Mouse (Mus musculus) heart, embryonic 15.5 days (tissue): ENCODE measurements at regions not wholly inside any gene's neighbourhood (a gene's known extent, or its start where the extent isn't known, plus 50 kb on each side); places are given as distances from the start of the nearest gene placed in this dataset.
"Not testable (repeated sequence)": the region's sequence is repeated elsewhere in the genome, so short reads cannot be mapped to it uniquely, and the experiment has no call there.

Source experiments
- ATAC-seq: fragments of 200-750 bp; cut with Nextera tagmentation; replicated peaks from 2 replicates; pipeline ENCODE4 v1.8.0; 2017; ENCODE audit warnings: low read depth, moderate TSS enrichment; ENCODE audit not compliant: insufficient number of reproducible peaks, insufficient read depth, low FRiP score
- H3K27ac ChIP-seq: fragments of 300-500 bp; sonication (generic); 2 replicates; pipeline ENCODE4 v1.5.1; 2015; ENCODE audit warnings: mild to moderate bottlenecking, inconsistent platforms
- H3K27me3 ChIP-seq: fragments of 300-500 bp; sonication (generic); 2 replicates; pipeline ENCODE4 v1.6.1; 2015; ENCODE audit warnings: inconsistent platforms
- H3K36me3 ChIP-seq: fragments of 300-500 bp; sonication (generic); 2 replicates; pipeline ENCODE4 v1.6.1; 2015; ENCODE audit warnings: mild to moderate bottlenecking, inconsistent platforms
- H3K4me1 ChIP-seq: fragments of 300-500 bp; sonication (generic); replicated peaks from 2 replicates; pipeline ENCODE4 v1.6.1; 2015; ENCODE audit warnings: inconsistent platforms
- H3K4me2 ChIP-seq: fragments of 300-500 bp; sonication (generic); 2 replicates; pipeline ENCODE4 v1.6.1; 2015; ENCODE audit warnings: inconsistent platforms, mild to moderate bottlenecking, moderate library complexity
- H3K4me3 ChIP-seq: fragments of 300-500 bp; sonication (generic); 2 replicates; pipeline ENCODE4 v1.5.1; 2015; ENCODE audit warnings: mild to moderate bottlenecking, inconsistent platforms
- H3K9ac ChIP-seq: fragments of 300-500 bp; sonication (generic); 2 replicates; pipeline ENCODE4 v1.6.1; 2015; ENCODE audit warnings: mild to moderate bottlenecking, inconsistent platforms
- H3K9me3 ChIP-seq: fragments of 300-500 bp; sonication (generic); replicated peaks from 2 replicates; pipeline ENCODE4 v1.6.1; 2016; ENCODE audit warnings: inconsistent platforms
- WGBS: fragments of 180-500 bp; shearing (Covaris S2); methylation state at CpG from one replicate; pipeline ENCODE4 v1.1.7; 2015; ENCODE audit warnings: mixed read lengths; 5-methylcytosine and 5-hydroxymethylcytosine counted together

DNA sequence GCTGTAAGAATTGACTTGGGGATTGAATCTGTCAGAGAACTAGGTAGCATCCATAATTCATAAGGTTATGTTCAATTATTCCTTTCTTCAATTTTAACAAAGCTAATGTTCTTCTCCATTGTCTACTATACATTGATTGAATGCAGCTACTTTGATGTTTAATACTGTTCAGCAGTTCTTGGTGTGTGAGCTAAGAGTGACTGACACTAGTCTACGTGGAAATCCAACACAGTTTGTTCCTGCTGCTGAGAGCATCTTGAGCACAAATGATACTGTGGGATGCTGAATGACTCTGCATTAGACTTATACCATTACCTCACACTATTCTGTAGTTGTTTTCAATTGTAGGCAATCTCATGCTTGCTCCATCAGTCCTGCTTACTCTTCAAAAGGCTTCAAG is 249.4 kb upstream of the Akr1e1 start:
- Histone ChIP-seq H3K9ac (no peak overlapping the region), H3K36me3 (no peaks in the 10 kb centered on the region), H3K9me3 (no peaks in the 10 kb centered on the region), H3K4me1 (no peaks in the 10 kb centered on the region), H3K27ac (no peak overlapping the region), H3K27me3 (no peaks in the 10 kb centered on the region), H3K4me3 (no peak overlapping the region), H3K4me2 (no peak overlapping the region)
- 78% methylated on average over 1 of the region's 1 CpGs for WGBS
- ATAC-seq, result no peak

- not testable (repeated sequence) for ATAC-seq, H3K4me3 ChIP-seq, H3K4me2 ChIP-seq, H3K4me1 ChIP-seq, H3K27me3 ChIP-seq, H3K9me3 ChIP-seq, H3K36me3 ChIP-seq, H3K27ac ChIP-seq, H3K9ac ChIP-seq
- WGBS, result 77% methylated on average over 2 of the region's 2 CpGs
Measured at GRCm38 (mm10) chr13:4839481-4839880, 230.5 kb upstream of the Akr1e1 start.

DNA sequence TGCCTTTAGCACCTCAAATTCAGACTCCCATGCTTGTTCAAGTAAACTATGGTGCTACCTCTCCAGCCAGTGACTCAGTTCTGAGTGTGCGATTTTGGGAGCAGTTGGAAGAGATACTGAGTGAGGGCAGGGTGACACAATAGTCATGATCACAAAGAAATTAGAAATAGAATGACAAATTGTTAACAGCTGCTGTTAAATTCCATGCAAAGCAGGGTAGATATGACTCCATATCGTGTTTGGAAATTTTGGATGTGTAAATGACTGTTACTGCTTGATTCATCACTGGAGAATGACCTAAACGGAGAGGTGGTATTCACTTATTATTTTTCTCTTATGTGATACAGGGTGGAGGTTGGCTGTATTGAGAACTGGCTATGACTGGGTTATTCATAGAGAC is 217.8 kb upstream of the Akr1e1 start:
- no peak overlapping the region for H3K9ac ChIP-seq
- no peaks in the 10 kb centered on the region for H3K36me3 ChIP-seq
- no peak overlapping the region for H3K27ac ChIP-seq
- H3K27me3 ChIP-seq, result no peaks in the 10 kb centered on the region
- no peaks in the 10 kb centered on the region for H3K9me3 ChIP-seq
- no peak overlapping the region for H3K4me2 ChIP-seq
- 75% methylated on average over 3 of the region's 3 CpGs for WGBS
- H3K4me1 ChIP-seq, result no peaks in the 10 kb centered on the region
- H3K4me3 ChIP-seq, result no peak overlapping the region
- no peak for ATAC-seq

DNA sequence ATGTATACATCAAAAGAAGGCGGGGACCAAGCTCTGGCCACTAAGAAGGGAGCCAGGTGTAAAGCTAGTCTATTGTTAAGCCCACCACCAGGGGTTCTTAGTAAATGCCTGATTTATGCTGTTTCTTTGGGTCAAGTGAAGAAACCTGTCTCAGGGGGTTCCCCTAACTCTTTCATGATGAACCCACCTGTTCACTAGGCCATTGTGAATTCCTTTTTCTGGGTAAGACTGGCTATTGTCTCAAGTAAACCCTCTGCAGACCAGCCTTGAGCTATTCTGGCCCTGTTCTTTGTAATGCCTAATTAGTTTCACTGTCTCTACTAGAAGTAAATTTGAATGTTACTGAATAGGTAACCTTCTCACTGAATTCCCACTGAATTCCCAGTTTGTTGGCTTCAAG is 216.8 kb upstream of the Akr1e1 start:
- not testable (repeated sequence) for H3K9me3 ChIP-seq, H3K4me2 ChIP-seq, H3K4me3 ChIP-seq, H3K27ac ChIP-seq, H3K9ac ChIP-seq, ATAC-seq, H3K27me3 ChIP-seq, H3K36me3 ChIP-seq, H3K4me1 ChIP-seq
- 86% methylated on average over 1 of the region's 1 CpGs for WGBS

- Histone ChIP-seq H3K27me3 (no peaks in the 10 kb centered on the region), H3K9me3 (no peaks in the 10 kb centered on the region), H3K9ac (no peak overlapping the region), H3K36me3 (no peaks in the 10 kb centered on the region), H3K27ac (no peak overlapping the region), H3K4me2 (no peak overlapping the region), H3K4me3 (no peak overlapping the region), H3K4me1 (no peaks in the 10 kb centered on the region)
- 79% methylated on average over 2 of the region's 2 CpGs for WGBS
- no peak for ATAC-seq
Measured at GRCm38 (mm10) chr13:4806876-4807275, 197.9 kb upstream of the Akr1e1 start.

- Histone ChIP-seq H3K27ac (no peak overlapping the region), H3K27me3 (no peaks in the 10 kb centered on the region), H3K36me3 (no peaks in the 10 kb centered on the region), H3K4me3 (no peak overlapping the region), H3K4me1 (no peaks in the 10 kb centered on the region), H3K4me2 (no peak overlapping the region), H3K9me3 (peaks cover 6% of the 10 kb centered on the region), H3K9ac (no peak overlapping the region)
- ATAC-seq, result no peak
- 86% methylated on average over 14 of the region's 14 CpGs for WGBS
Measured at GRCm38 (mm10) chr13:4800666-4801065, 191.7 kb upstream of the Akr1e1 start.

DNA sequence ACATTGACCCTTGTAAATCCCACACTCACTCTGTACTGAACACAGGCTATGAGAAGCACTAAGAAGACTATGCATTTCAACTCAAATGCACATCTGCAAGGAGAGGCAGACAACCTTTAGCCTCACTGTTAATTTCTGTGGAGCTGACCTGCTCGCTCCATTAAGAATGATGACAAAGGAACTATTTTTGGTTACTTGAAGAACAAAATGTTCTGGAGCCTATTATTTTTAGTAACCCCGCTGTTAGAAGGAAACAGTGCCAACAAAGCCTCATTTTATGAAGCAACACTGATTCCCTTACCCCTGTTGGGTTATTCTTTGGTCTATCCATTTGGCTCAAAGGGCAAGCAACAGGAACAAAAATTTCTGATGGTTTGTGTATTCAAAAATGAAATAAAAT is 182.2 kb upstream of the Akr1e1 start:
- H3K36me3 ChIP-seq, result no peaks in the 10 kb centered on the region
- no peaks in the 10 kb centered on the region for H3K27me3 ChIP-seq
- 53% methylated on average over 2 of the region's 2 CpGs for WGBS
- H3K4me1 ChIP-seq, result no peaks in the 10 kb centered on the region
- no peak overlapping the region for H3K9ac ChIP-seq
- no peak overlapping the region for H3K27ac ChIP-seq
- H3K4me3 ChIP-seq, result no peak overlapping the region
- ATAC-seq, result no peak
- H3K4me2 ChIP-seq, result no peak overlapping the region
- H3K9me3 ChIP-seq, result no peaks in the 10 kb centered on the region

- WGBS, result 76% methylated on average over 2 of the region's 2 CpGs
- no peak for ATAC-seq
- H3K4me1 ChIP-seq, result no peaks in the 10 kb centered on the region
Measured at GRCm38 (mm10) chr13:4790414-4790813, 181.4 kb upstream of the Akr1e1 start.

GRCm38 (mm10) chr13:4783290-4783689 is 174.3 kb upstream of the Akr1e1 start:
- Histone ChIP-seq H3K4me2 (no peak overlapping the region), H3K9me3 (no peaks in the 10 kb centered on the region), H3K4me1 (no peaks in the 10 kb centered on the region), H3K9ac (no peak overlapping the region), H3K27me3 (no peaks in the 10 kb centered on the region), H3K27ac (no peak overlapping the region), H3K36me3 (no peaks in the 10 kb centered on the region), H3K4me3 (no peak overlapping the region)
- ATAC-seq, result no peak
- 55% methylated on average over 3 of the region's 3 CpGs for WGBS

More at GRCm38 (mm10) chr13:4790414-4790813, 181.4 kb upstream of the Akr1e1 start:
- Histone ChIP-seq H3K27me3 (no peaks in the 10 kb centered on the region), H3K9ac (no peak overlapping the region), H3K4me2 (no peak overlapping the region), H3K27ac (no peak overlapping the region), H3K36me3 (no peaks in the 10 kb centered on the region), H3K9me3 (no peaks in the 10 kb centered on the region), H3K4me3 (no peak overlapping the region)

DNA sequence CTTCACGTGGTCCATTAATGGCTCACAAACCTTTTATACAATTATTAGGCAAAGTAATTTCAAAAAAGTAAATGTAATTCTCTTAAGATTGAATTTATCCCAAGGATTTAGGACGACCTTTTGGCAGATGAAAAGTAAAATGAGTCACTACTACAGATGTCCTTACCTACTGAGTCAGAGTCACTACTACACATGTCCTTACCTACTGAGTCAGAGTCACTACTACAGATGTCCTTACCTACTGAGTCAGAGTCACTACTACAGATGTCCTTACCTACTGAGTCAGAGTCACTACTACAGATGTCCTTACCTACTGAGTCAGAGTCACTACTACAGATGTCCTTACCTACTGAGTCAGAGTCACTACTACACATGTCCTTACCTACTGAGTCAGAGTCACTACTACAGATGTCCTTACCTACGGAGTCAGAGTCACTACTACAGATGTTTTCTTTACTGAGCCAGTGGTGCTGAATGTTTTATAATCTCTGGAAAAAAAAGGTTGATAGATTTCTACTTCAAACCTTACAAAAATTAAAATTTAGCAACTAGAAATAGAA is 169.4 kb upstream of the Akr1e1 start:
- WGBS, result 74% methylated on average over 3 of the region's 3 CpGs

GRCm38 (mm10) chr13:4776855-4777254 is 167.9 kb upstream of the Akr1e1 start:
- no peak for ATAC-seq
- no peaks in the 10 kb centered on the region for H3K4me1 ChIP-seq
- H3K27ac ChIP-seq, result no peak overlapping the region
- H3K36me3 ChIP-seq, result no peaks in the 10 kb centered on the region
- H3K4me2 ChIP-seq, result no peak overlapping the region
- H3K9me3 ChIP-seq, result no peaks in the 10 kb centered on the region
- no peaks in the 10 kb centered on the region for H3K27me3 ChIP-seq
- no peak overlapping the region for H3K4me3 ChIP-seq
- WGBS, result 31% methylated on average over 4 of the region's 4 CpGs
- H3K9ac ChIP-seq, result no peak overlapping the region

More for the DNA sequence above, 169.4 kb upstream of the Akr1e1 start:
- ATAC-seq, H3K9ac ChIP-seq, H3K27me3 ChIP-seq, H3K27ac ChIP-seq, H3K4me1 ChIP-seq, H3K36me3 ChIP-seq, H3K9me3 ChIP-seq, H3K4me3 ChIP-seq, H3K4me2 ChIP-seq: not testable (repeated sequence)

GRCm38 (mm10) chr13:4772324-4772723 is 163.3 kb upstream of the Akr1e1 start:
- Histone ChIP-seq H3K4me2 (no peak overlapping the region), H3K27ac (0 out of 2 replicates have a peak overlapping the region, but pooled peaks have one; percentile 40), H3K4me1 (peaks cover 3% of the 10 kb centered on the region; the same call in 1 of the 2 replicates), H3K27me3 (no peaks in the 10 kb centered on the region), H3K36me3 (no peaks in the 10 kb centered on the region), H3K9ac (no peak overlapping the region), H3K4me3 (no peak overlapping the region), H3K9me3 (no peaks in the 10 kb centered on the region)
- no peak for ATAC-seq
- WGBS, result 78% methylated on average over 2 of the region's 2 CpGs
